Mouse (Mus musculus) kidney, postnatal 36 days (tissue): Measurements from ENCODE around the gene Foxs1.

Experiments
- DNase-seq, 2 experiments: peaks; one replicate each; pipeline ENCODE4 v3.0.0; 2021 to 2022; ENCODE audit warnings: mixed read lengths in 2 of 2

Foxs1 gene

GRCm38 (mm10) chr2:152902658-152903057, 30.4 kb downstream of the Foxs1 start:
- no peak for DNase-seq

- DNase-seq: no peak
Observed at GRCm38 (mm10) chr2:152901296-152901695, 31.7 kb downstream of the Foxs1 start.

GRCm38 (mm10) chr2:152899011-152899410, 34.0 kb downstream of the Foxs1 start:
- no peak for DNase-seq

- DNase-seq: no peak
Observed at GRCm38 (mm10) chr2:152896926-152897325, 36.1 kb downstream of the Foxs1 start.

GRCm38 (mm10) chr2:152895834-152896233, 37.2 kb downstream of the Foxs1 start:
- peak; percentile 47 to 55 for DNase-seq

GRCm38 (mm10) chr2:152888774-152889173, 44.2 kb downstream of the Foxs1 start:
- no peak for DNase-seq

GRCm38 (mm10) chr2:152887230-152887629, 45.8 kb downstream of the Foxs1 start:
- no peak for DNase-seq

- no peak for DNase-seq
Observed at GRCm38 (mm10) chr2:152884101-152884645, 48.8 kb downstream of the Foxs1 start.
